Mouse (Mus musculus) inflammation-experienced regulatory T-cells (primary cell): ENCODE data around the gene Pigyl. TPM values are rescaled to one million over a fixed set of nuclear protein-coding genes. Genes with fewer than 3 reads are reported as not detected.

ENCODE experiments used
- polyA plus RNA-seq, 2 experiments: library from polyadenylated mRNA; unstranded; fragments of 100-300 nt; shearing (Covaris generic); gene quantifications; one replicate each; pipeline ENCODE4 v1.2.1; 2017

Gene Pigyl
- 10 to 100 TPM; 38.0 to 39.5 TPM for polyA plus RNA-seq

GRCm38 (mm10) chr9:22156497-22157245, at the start of gene Pigyl:
TSS of gene Pigyl (plus strand) at chr9:22156846.

GRCm38 (mm10) chr9:22116740-22117426, 39.8 kb upstream of the Pigyl start, which contains the start of gene Elof1:
TSS of gene Elof1 (minus strand) at chr9:22117172.

DNA sequence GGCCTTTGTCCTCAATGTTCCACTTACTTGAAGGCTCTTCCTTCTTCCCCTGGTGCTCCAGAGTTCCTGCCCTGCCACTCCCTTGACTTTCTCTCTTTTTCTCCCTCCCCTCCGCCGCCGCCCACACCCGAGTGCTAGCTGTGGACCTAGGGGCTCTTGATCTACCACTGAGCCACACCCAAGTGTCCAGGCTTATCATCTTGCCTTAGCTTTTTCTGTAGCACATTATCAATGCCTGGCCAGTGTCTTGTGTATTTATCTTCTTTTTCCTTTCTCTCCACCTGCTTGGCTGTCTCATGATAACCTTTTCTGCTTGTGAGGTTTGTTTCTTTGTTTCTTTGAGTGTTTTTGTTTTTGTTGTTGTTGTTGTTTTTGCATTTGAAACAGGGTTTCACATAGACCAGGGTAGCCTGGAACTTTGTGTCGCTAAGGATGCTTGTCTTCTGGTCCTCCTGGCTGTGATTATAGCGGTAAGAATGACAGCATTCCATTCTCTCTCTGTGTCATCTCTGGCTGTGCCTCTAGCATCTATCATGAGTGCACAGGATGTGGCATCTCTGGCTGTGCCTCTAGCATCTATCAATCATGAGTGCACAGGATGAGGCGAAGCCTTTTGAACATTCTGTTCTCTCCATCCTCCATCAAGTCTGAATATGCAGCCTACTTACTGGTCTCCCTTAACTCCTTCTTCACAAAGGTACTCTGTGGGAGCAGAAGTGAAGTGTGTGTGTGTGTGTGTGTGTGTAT, 20.8 kb upstream of the Pigyl start, which contains the start of gene Acp5:
Gene Acp5 (minus strand): TSS at position 68 of the 747 bp plus-strand sequence.

DNA sequence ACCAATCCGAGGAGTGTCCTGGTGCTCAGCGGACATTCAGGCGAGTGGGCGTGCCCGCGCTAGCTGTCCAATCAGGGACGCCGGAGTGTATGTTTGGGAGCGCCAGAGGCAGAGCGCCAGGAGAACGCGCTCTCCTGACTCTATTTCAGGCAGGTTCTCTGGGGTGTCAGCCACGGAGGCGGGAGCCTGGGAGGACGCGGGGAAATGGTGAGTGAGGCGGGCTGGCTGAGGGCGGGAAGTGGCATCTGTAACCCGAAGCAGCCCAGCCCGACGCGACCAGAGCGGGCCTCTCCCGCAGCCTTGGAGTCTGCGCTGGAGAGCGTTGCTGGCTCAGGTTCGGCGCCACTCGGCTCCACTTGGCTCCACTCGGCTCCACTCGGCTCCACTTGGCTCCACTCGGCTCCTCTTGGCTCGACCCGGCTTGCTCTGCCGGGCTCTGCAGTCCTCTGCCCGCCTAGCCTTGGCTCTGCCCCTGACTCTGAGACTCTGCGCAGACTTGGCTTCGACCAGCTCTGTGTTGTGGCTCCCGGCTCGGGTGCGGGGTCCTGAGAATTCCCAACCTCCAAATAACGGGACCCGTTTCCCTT, 31.5 kb downstream of the Pigyl start, which contains the start of gene Zfp872:
Gene Zfp872 (plus strand): TSS at position 66 of the 587 bp plus-strand sequence.

Other genes with a start within 250 kb of the Pigyl start
- 10 to 100 TPM; 14.8 to 29.0 TPM for gene Rab3d, start 238.7 kb upstream of the Pigyl start, polyA plus RNA-seq
- 1 to 10 TPM in 1 of 2 experiments, under 1 TPM in 1; 0.86 to 1.5 TPM for gene Ccdc159, start 229.4 kb upstream of the Pigyl start, polyA plus RNA-seq
- gene Tmem205, start 229.3 kb upstream of the Pigyl start, polyA plus RNA-seq: 1 to 10 TPM; 3.6 to 8.0 TPM
- gene Plppr2, start 219.8 kb upstream of the Pigyl start, polyA plus RNA-seq: 1 to 10 TPM; 1.6 to 1.9 TPM
- 10 to 100 TPM; 11.8 to 12.4 TPM for gene Swsap1, start 201.1 kb upstream of the Pigyl start, polyA plus RNA-seq
- under 1 TPM in 1 of 2 experiments, not detected in 1; 0.84 TPM for gene Epor, start 193.3 kb upstream of the Pigyl start, polyA plus RNA-seq
- gene Rgl3, start 167.4 kb upstream of the Pigyl start, polyA plus RNA-seq: under 1 TPM in 1 of 2 experiments, not detected in 1; 0.20 TPM
- gene Ccdc151, start 154.2 kb upstream of the Pigyl start, polyA plus RNA-seq: under 1 TPM; 0.18 to 0.49 TPM
- 10 to 100 TPM; 76.4 to 98.0 TPM for gene Prkcsh, start 154.0 kb upstream of the Pigyl start, polyA plus RNA-seq
- under 1 TPM; 0.24 to 0.78 TPM for gene Elavl3, start 104.8 kb upstream of the Pigyl start, polyA plus RNA-seq
- not detected for gene Gm49318, start 85.6 kb upstream of the Pigyl start, polyA plus RNA-seq
- gene Zfp653, start 85.5 kb upstream of the Pigyl start, polyA plus RNA-seq: 10 to 100 TPM; 19.8 to 27.0 TPM
- 10 to 100 TPM; 45.4 to 50.3 TPM for gene Ecsit, start 71.4 kb upstream of the Pigyl start, polyA plus RNA-seq
- gene Cnn1, start 57.6 kb upstream of the Pigyl start, polyA plus RNA-seq: under 1 TPM; 0.13 to 0.38 TPM
- 10 to 100 TPM; 76.8 to 82.5 TPM for gene Elof1, start 39.7 kb upstream of the Pigyl start, polyA plus RNA-seq
- 100 to 1,000 TPM; 197 to 281 TPM for gene Acp5, start 21.1 kb upstream of the Pigyl start, polyA plus RNA-seq
- gene Zfp872, start 31.2 kb downstream of the Pigyl start, polyA plus RNA-seq: under 1 TPM; 0.11 to 0.22 TPM
- gene Zfp809, start 68.9 kb downstream of the Pigyl start, polyA plus RNA-seq: 10 to 100 TPM; 35.2 to 35.5 TPM
- 1 to 10 TPM; 1.9 to 5.8 TPM for gene Zfp599, start 103.0 kb downstream of the Pigyl start, polyA plus RNA-seq
- gene Zfp810, start 150.8 kb downstream of the Pigyl start, polyA plus RNA-seq: 10 to 100 TPM; 20.5 to 21.8 TPM
- gene Anln, start 232.3 kb downstream of the Pigyl start, polyA plus RNA-seq: 1 to 10 TPM in 1 of 2 experiments, under 1 TPM in 1; 0.61 to 3.3 TPM